ENCODE assay signal across 8 mouse cellular contexts in the genomic region with DNA sequence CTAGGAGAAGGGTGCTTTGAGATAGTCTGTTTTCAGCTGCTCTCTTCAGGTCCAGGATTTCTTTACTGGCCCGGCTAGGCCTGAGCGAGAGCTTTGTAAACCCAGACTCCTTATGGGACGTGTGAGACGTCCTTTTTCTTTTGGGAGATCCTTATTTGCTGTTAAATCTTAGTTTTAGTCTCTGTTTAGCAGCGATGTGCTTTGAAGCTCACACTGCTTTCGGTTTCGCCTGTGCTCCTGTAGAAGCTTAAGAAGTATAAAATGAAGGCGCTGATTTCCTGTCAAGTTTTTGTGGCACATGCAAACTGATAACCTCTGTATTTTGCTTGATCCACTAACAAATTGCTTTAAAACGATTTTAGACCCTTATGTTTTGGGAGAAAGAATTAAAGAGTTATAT. TPM values are rescaled to one million over a fixed set of nuclear protein-coding genes. Genes with fewer than 3 reads are reported as not detected.
DNase-seq lines count a peak whose midpoint lies in the region; ATAC-seq and TF ChIP-seq lines count a peak whose summit lies in the region.

No protein-coding gene starts in this region.

- peak overlapping the region; percentile 74 for H3K27ac ChIP-seq in liver, adult 2 months (replicated peaks; ENCODE audit: insufficient read depth, low read depth, low read length)
- H3K27ac ChIP-seq in cortical plate, adult 2 months (ENCODE audit: insufficient read depth, low read length): no peak overlapping the region
- peak overlapping the region; percentile 85 for H3K27ac ChIP-seq in intestine, postnatal 0 days (ENCODE audit: low read depth, low read length)
- peak overlapping the region; percentile 22; the same call in 1 of the 2 replicates for H3K27ac ChIP-seq in neural tube, embryonic 14.5 days (ENCODE audit: low read depth, low read length)

- peak overlapping the region; percentile 95 for H3K9ac ChIP-seq in liver, adult 2 months (ENCODE audit: low read depth, low read length)
- H3K9ac ChIP-seq in intestine, postnatal 0 days (ENCODE audit: low read depth, low read length): peak overlapping the region; percentile 89
- peak overlapping the region; percentile 82 for H3K9ac ChIP-seq in neural tube, embryonic 14.5 days (replicated peaks; ENCODE audit: low read depth, low read length)

- 0% methylated on average over 9 of the region's 9 CpGs for WGBS in liver, adult 2 months
- WGBS in intestine, postnatal 0 days: under 1% methylated on average over 9 of the region's 9 CpGs
- 2% methylated on average over 9 of the region's 9 CpGs for WGBS in neural tube, embryonic 14.5 days

- no peak for TF ChIP-seq POLR2A in liver, adult 2 months (IDR thresholded peaks at IDR 0.05; ENCODE audit: extremely low read depth, insufficient read depth, low read length)
- no peak for TF ChIP-seq POLR2A in cortical plate, adult 2 months (IDR thresholded peaks at IDR 0.05; ENCODE audit: extremely low read depth, insufficient read depth, low read length)

- no peaks in the 10 kb centered on the region for H3K9me3 ChIP-seq in intestine, postnatal 0 days (ENCODE audit: control insufficient read depth)
- H3K9me3 ChIP-seq in neural tube, embryonic 14.5 days (ENCODE audit: control insufficient read depth, low read length): no peaks in the 10 kb centered on the region

- no peak for DNase-seq in liver, adult 2 months (ENCODE audit: extremely low read depth, low read depth, low spot score)
- DNase-seq in liver: no peak
- DNase-seq in yolk sac, embryonic 10.5 days (ENCODE audit: low spot score): no peak
- DNase-seq in right cerebral cortex, adult 18-20 months: no peak
- no peak for DNase-seq in layer of hippocampus, postnatal 10 days (ENCODE audit: low spot score in 2 of 2)

- peak overlapping the region; percentile 97 for H3K4me3 ChIP-seq in liver, adult 2 months (ENCODE audit: insufficient read depth, low read depth, low read length)
- H3K4me3 ChIP-seq in cortical plate, adult 2 months (ENCODE audit: insufficient read depth, low read length): peak overlapping the region; percentile 92
- peak overlapping the region; percentile 80 for H3K4me3 ChIP-seq in intestine, postnatal 0 days (ENCODE audit: low read depth, low read length)
- peak overlapping the region; percentile 88 for H3K4me3 ChIP-seq in neural tube, embryonic 14.5 days (ENCODE audit: low read depth, low read length)

- H3K27me3 ChIP-seq in liver, adult 2 months (ENCODE audit: control insufficient read depth, insufficient read depth, low read length): no peaks in the 10 kb centered on the region
- H3K27me3 ChIP-seq in intestine, postnatal 0 days (replicated peaks; ENCODE audit: control insufficient read depth, insufficient read depth, low read length): no peaks in the 10 kb centered on the region
- no peaks in the 10 kb centered on the region for H3K27me3 ChIP-seq in neural tube, embryonic 14.5 days (ENCODE audit: control insufficient read depth, insufficient read depth, low read length)

- peak overlapping the region; percentile 68 for H3K4me2 ChIP-seq in intestine, postnatal 0 days (replicated peaks; ENCODE audit: low read depth)
- peak overlapping the region; percentile 79 for H3K4me2 ChIP-seq in neural tube, embryonic 14.5 days (ENCODE audit: low read depth, low read length)

- peaks cover 4% of the 10 kb centered on the region; the same call in 1 of the 2 replicates for H3K79me2 ChIP-seq in liver, adult 2 months (ENCODE audit: control insufficient read depth, insufficient read depth, low read length)

- peaks cover 20% of the 10 kb centered on the region for H3K36me3 ChIP-seq in liver, adult 2 months (ENCODE audit: control insufficient read depth, insufficient read depth, low read length)
- peaks cover 19% of the 10 kb centered on the region for H3K36me3 ChIP-seq in intestine, postnatal 0 days (ENCODE audit: control insufficient read depth, insufficient read depth)
- peaks cover 16% of the 10 kb centered on the region; the same call in 1 of the 2 replicates for H3K36me3 ChIP-seq in neural tube, embryonic 14.5 days (ENCODE audit: control insufficient read depth, insufficient read depth, low read length)

- TF ChIP-seq CTCF in liver, adult 2 months (IDR thresholded peaks at IDR 0.05; ENCODE audit: low read depth, low read length): no peak
- TF ChIP-seq CTCF in cortical plate, adult 2 months (IDR thresholded peaks at IDR 0.05; ENCODE audit: extremely low read depth, insufficient read depth, low read length): no peak
- no peak for TF ChIP-seq CTCF in intestine, postnatal 0 days (IDR thresholded peaks at IDR 0.05; ENCODE audit: low read depth)

- 0 out of 2 replicates have a peak, but pooled peaks cover 3% of the 10 kb centered on the region for H3K4me1 ChIP-seq in liver, adult 2 months (ENCODE audit: control insufficient read depth, insufficient read depth, low read length)
- peaks cover 4% of the 10 kb centered on the region for H3K4me1 ChIP-seq in cortical plate, adult 2 months (ENCODE audit: control insufficient read depth, insufficient read depth, low read length)
- 0 out of 2 replicates have a peak, but pooled peaks cover 5% of the 10 kb centered on the region for H3K4me1 ChIP-seq in intestine, postnatal 0 days (replicated peaks; ENCODE audit: control insufficient read depth, insufficient read depth, low read length)
- H3K4me1 ChIP-seq in neural tube, embryonic 14.5 days (ENCODE audit: control insufficient read depth, insufficient read depth, low read length): peaks cover 5% of the 10 kb centered on the region; the same call in 1 of the 2 replicates

- ATAC-seq in intestine, postnatal 0 days: peak; percentile 2; the same call in 1 of the 2 replicates
- ATAC-seq in neural tube, embryonic 14.5 days (ENCODE audit: low read depth): no peak

RNA-seq across cellular contexts. Expression of a gene that starts 0.5 kb away (rescaled TPM):
- total RNA-seq in liver, adult 2 months (2014; rRNA removed): 65.6 and 69.2 TPM in 2 replicates
- 32.8 and 33.0 TPM in 2 replicates for polyA plus RNA-seq in liver, adult 2 months (2012; rRNA removed)
- polyA plus RNA-seq in cortical plate, adult 2 months (2012; rRNA removed): 62.5 and 69.9 TPM in 2 replicates
- polyA plus RNA-seq in intestine, postnatal 0 days (2015; fragmentation: Nextera tagmentation; extraction: Ambion mirVana): 178 and 183 TPM in 2 replicates
- polyA plus RNA-seq in neural tube, embryonic 14.5 days (2014; fragmentation: Nextera tagmentation; extraction: Ambion mirVana): 174 and 181 TPM in 2 replicates
- total RNA-seq in layer of hippocampus, postnatal 10 days (2021): 10 to 100 TPM; 69.1 to 73.5 TPM

RNA-seq across cellular contexts. Expression of a gene that starts 0.6 kb away (rescaled TPM):
- total RNA-seq in liver, adult 2 months (2014; rRNA removed): 18.3 and 29.1 TPM in 2 replicates
- polyA plus RNA-seq in liver, adult 2 months (2012; rRNA removed): 8.5 TPM in 2 replicates
- 26.6 and 27.3 TPM in 2 replicates for polyA plus RNA-seq in cortical plate, adult 2 months (2012; rRNA removed)
- 105 and 107 TPM in 2 replicates for polyA plus RNA-seq in intestine, postnatal 0 days (2015; fragmentation: Nextera tagmentation; extraction: Ambion mirVana)
- 127 and 130 TPM in 2 replicates for polyA plus RNA-seq in neural tube, embryonic 14.5 days (2014; fragmentation: Nextera tagmentation; extraction: Ambion mirVana)
- total RNA-seq in layer of hippocampus, postnatal 10 days (2021): 10 to 100 TPM; 29.6 to 33.2 TPM

RNA-seq across cellular contexts. Expression of a gene that starts 16.4 kb away (rescaled TPM):
- total RNA-seq in liver, adult 2 months (2014; rRNA removed): 7.3 and 8.9 TPM in 2 replicates
- 5.1 and 5.3 TPM in 2 replicates for polyA plus RNA-seq in liver, adult 2 months (2012; rRNA removed)
- polyA plus RNA-seq in cortical plate, adult 2 months (2012; rRNA removed): 17.0 and 17.3 TPM in 2 replicates
- polyA plus RNA-seq in intestine, postnatal 0 days (2015; fragmentation: Nextera tagmentation; extraction: Ambion mirVana): 9.7 and 10.3 TPM in 2 replicates
- 46.0 and 47.3 TPM in 2 replicates for polyA plus RNA-seq in neural tube, embryonic 14.5 days (2014; fragmentation: Nextera tagmentation; extraction: Ambion mirVana)
- 10 to 100 TPM; 15.6 to 17.9 TPM for total RNA-seq in layer of hippocampus, postnatal 10 days (2021)
